Mouse (Mus musculus) frontal cortex, postnatal 36 days (tissue): ENCODE data around the gene Adssl1.

Experiments used
- DNase-seq, 2 experiments: peaks; one replicate each; pipeline ENCODE4 v3.0.0; 2022; ENCODE audit warnings: low spot score in 2 of 2

Adssl1 gene

DNA sequence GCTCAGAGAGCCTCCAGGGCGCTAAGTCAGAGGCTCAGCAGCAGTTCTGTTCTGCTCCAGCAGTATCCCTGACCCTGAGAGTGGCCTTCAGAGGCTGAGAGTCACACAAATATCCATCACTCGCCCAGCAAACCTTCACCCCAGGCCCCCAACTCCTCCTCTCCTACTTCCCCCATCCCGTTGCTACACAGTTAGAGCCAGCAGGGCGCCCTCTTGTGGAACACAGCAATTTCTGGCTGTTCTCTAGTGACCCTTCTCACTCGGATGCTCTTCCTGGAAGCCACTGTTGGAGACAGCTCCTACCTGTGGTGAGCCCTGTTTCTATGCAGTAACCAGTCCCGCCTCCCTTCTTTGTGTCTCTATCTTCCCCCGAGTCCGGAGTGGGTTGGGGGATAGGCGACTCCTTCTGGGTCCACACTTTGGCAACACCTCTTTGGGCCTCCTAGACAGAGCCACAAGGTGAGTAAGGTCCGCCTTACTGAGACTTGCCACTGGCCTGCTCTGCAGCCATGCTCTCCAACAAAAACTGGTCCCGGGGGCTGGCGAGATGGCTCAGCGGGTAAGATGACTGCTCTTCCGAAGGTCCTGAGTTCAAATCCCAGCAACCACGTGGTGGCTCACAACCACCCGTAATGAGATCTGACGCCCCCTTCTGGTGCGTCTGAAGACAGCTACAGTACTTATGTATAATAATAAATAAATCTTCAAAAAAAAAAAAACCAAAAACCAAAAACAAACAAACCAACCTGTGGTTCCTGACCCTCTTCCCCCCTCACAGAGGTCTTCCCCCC is 55.6 kb downstream of the Adssl1 start:
- peak; percentile 68 to 80 for DNase-seq

DNA sequence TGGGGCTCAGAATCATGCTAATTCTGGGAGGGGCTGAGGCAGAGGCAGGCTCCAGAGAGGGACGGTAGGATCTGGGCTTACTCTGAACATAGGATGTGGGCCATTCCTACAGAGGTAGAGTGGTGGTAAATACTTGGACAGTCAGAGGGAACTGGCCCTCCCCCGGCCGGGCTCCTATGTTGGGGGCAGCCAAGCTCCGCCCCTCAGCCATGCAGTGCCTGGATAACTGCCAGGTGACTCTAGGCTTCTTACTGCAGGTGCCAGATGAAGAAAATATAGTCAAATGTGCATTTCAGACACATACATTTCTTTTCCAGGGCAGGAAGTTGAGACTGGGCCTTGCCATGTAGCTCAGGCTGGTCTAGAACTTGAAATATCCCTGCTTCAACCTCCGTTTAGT is 57.2 kb downstream of the Adssl1 start:
- no peak for DNase-seq

GRCm38 (mm10) chr12:112677943-112678554 is 58.2 kb downstream of the Adssl1 start:
- DNase-seq: no peak

DNA sequence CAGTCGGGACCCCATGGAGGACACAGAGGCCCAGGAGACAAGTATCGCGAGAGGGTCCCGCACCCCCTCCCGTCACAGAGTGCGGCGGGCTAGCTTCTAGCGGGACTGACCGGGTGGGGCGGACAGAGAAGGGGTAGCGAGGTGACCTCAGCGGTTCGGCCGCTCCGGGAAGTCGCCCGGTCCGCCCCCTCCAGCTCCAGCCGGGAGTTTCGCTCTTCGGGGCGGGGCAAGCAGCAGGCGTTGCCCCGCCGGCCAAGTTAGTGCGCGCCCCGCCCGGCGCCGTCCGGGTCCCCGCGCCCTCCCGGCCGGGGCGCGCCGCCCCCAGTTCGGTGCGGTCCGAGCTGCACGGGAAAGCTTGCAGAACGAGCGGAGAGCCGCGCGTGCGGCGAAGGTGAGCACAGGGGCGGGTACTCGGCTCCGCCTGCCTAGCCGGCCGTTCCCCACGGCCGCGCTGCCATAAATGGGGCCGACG is 58.7 kb downstream of the Adssl1 start, which contains the start of gene Zbtb42:
TSS of gene Zbtb42 (plus strand) at position 274 of the 472 bp plus-strand sequence.
- DNase-seq: no peak

DNA sequence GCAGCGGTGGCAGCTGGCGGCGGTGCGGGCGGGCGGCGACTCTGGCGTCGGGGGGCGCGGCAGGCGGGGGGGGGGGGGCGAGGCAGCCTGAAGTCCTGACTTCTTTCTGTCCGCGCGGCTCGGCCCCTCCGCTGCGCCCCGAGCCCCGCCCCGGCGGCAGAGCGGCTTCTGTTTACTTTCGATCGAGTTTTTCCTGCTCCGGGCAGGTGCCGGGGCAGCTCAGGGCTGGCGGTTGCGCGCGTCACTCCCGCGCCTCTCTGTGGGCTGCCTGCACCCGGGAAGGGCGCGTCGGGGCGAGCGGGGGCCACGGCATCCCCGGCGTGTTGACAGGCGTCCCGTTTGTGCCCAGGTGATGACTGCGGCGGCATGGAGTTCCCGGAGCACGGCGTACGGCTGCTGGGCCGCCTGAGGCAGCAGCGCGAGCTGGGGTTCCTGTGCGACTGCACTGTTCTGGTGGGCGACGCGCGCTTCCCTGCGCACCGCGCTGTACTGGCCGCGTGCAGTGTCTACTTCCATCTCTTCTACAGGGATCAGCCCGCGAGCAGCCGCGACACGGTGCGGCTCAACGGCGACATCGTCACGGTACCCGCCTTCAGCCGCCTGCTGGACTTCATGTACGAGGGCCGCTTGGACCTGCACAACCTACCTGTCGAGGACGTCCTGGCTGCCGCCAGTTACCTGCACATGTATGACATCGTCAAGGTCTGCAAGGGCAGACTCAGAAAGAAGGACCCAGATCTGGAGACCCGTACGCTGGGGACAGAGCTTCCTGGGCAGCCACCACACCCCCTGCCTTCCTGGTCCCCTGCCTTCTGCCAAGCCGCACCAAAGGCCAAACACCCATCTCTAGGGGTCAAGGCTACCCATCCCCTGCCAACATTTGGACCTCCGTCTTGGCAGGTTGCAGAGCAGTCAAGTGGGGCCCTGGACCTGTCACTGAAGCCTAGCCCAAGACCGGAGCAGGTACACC is 59.5 kb downstream of the Adssl1 start:
- no peak for DNase-seq

DNA sequence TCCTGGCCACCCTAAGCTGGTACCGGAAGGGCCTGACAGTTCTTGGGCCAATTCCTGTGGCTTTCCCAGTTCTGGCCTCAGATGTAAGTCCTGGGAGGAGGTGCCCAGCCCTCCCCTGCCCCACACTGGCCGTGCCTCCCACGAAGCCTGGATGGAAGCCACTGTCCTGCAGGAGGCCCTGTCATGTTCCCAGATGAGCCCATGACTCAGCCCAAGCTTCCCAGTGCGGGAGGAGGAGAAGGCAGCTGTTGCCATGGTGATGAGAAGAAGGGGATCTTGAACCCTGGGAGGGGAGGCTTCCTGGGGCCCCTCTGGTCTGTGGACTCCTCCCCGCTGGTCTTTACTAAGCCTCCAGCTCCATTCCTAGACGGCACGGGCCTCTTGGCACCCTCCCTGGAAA is 63.5 kb downstream of the Adssl1 start:
- no peak for DNase-seq

DNA sequence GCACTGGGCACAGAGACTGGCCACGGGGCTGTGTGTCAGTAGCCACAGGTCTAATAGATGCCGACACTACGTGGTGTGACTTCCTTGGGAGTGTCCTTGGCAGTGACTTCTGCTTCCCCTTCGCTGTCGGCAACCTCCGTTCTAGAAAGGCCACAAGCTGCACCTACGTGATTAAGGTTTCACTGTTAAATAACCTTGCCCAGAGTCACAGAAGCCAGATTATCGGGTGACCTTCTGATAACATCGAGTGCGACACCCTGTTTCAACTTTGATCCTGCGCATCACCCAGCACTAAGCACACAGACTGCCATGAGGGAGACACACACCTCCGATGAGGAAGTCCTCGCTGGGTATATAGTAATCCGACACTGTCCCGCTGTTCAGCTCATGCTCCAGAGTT is 68.6 kb downstream of the Adssl1 start:
- no peak for DNase-seq
